Mouse (Mus musculus) hindbrain, embryonic 14.5 days (tissue): ENCODE measurements around the gene Nipsnap2. TPM values are rescaled to one million over a fixed set of nuclear protein-coding genes. Genes with fewer than 3 reads are reported as not detected.
"Not testable (repeated sequence)": the region's sequence is repeated elsewhere in the genome, so short reads cannot be mapped to it uniquely, and the experiment has no call there.

Experiments
- ATAC-seq: fragments of 200-750 bp; cut with Nextera tagmentation; 2 replicates; pipeline ENCODE4 v1.8.0; 2017; ENCODE audit warnings: moderate number of reproducible peaks, mild to moderate bottlenecking, moderate TSS enrichment, moderate library complexity; ENCODE audit not compliant: low FRiP score
- DNase-seq: peaks from one replicate; pipeline ENCODE4 v3.0.0-alpha.2; 2015; ENCODE audit warnings: low spot score
- H3K27ac ChIP-seq: fragments of 300-500 bp; sonication (generic); 2 replicates; pipeline ENCODE4 v1.5.1; 2014; ENCODE audit warnings: mild to moderate bottlenecking, moderate library complexity
- H3K27me3 ChIP-seq: fragments of 300-500 bp; sonication (generic); 2 replicates; pipeline ENCODE4 v1.6.1; 2014; ENCODE audit warnings: mild to moderate bottlenecking, low read length, mixed read lengths; ENCODE audit not compliant: control insufficient read depth, insufficient read depth
- H3K36me3 ChIP-seq: fragments of 300-500 bp; sonication (generic); replicated peaks from 2 replicates; pipeline ENCODE4 v1.6.1; 2014; ENCODE audit not compliant: control insufficient read depth, insufficient read depth
- H3K4me1 ChIP-seq: fragments of 300-500 bp; sonication (generic); replicated peaks from 2 replicates; pipeline ENCODE4 v1.6.1; 2014; ENCODE audit warnings: antibody characterized with exemption, low read length, mixed read lengths; ENCODE audit not compliant: control insufficient read depth, insufficient read depth
- H3K4me2 ChIP-seq: fragments of 300-500 bp; sonication (generic); replicated peaks from 2 replicates; pipeline ENCODE4 v1.6.1; 2014; ENCODE audit warnings: mild to moderate bottlenecking, moderate library complexity
- H3K4me3 ChIP-seq: fragments of 300-500 bp; sonication (generic); replicated peaks from 2 replicates; pipeline ENCODE4 v1.5.1; 2014; ENCODE audit warnings: mild to moderate bottlenecking, low read length
- H3K9ac ChIP-seq: fragments of 300-500 bp; sonication (generic); 2 replicates; pipeline ENCODE4 v1.6.1; 2014
- H3K9me3 ChIP-seq: fragments of 300-500 bp; sonication (generic); 2 replicates; pipeline ENCODE4 v1.6.1; 2016; ENCODE audit warnings: low read length; ENCODE audit not compliant: control insufficient read depth
- whole genome bisulfite sequencing: fragments of 180-500 bp; shearing (Covaris S2); extraction: QIAGEN DNeasy Blood & Tissue Kit; methylation state at CpG from one replicate; pipeline ENCODE4 v1.1.7; 2014; 5-methylcytosine and 5-hydroxymethylcytosine counted together
- polyA plus RNA-seq: library from polyadenylated mRNA; unstranded; fragments of >200 nt; fragmentation: Nextera tagmentation; extraction: Ambion mirVana; gene quantifications from 2 replicates; pipeline ENCODE4 v1.2.1, GENCODE M21; 2014

Nipsnap2 gene
- polyA plus RNA-seq, 1 experiment from 2014 or later, result 89.1 TPM

GRCm38 (mm10) chr5:129790591-129790990, 65.7 kb downstream of the Nipsnap2 start:
- not testable (repeated sequence) for H3K27me3 ChIP-seq, H3K4me3 ChIP-seq, H3K4me2 ChIP-seq, ATAC-seq, DNase-seq, H3K27ac ChIP-seq, H3K9ac ChIP-seq, H3K9me3 ChIP-seq
- Histone ChIP-seq H3K36me3 (peaks cover 60% of the 10 kb centered on the region), H3K4me1 (peaks cover 14% of the 10 kb centered on the region)
- 97% methylated on average over 7 of the region's 8 CpGs for WGBS

Other genes starting within 250 kb of the Nipsnap2 start
- gene Sfswap, start 223.8 kb upstream of the Nipsnap2 start, polyA plus RNA-seq, result 52.4 and 58.3 TPM in 2 replicates
- gene Mmp17, start 140.9 kb upstream of the Nipsnap2 start, polyA plus RNA-seq, result 7.3 and 11.8 TPM in 2 replicates
- 6.6 and 6.8 TPM in 2 replicates for gene Zfp11, start 55.0 kb upstream of the Nipsnap2 start, polyA plus RNA-seq
- gene Sept14, start 16.6 kb upstream of the Nipsnap2 start, polyA plus RNA-seq, result not detected in 2 replicates
- gene Mrps17, start 9.6 kb upstream of the Nipsnap2 start, polyA plus RNA-seq, result 169 and 184 TPM in 2 replicates
- 31.3 and 33.6 TPM in 2 replicates for gene Psph, start 62.4 kb downstream of the Nipsnap2 start, polyA plus RNA-seq
- 28.5 and 29.1 TPM in 2 replicates for gene Sumf2, start 121.9 kb downstream of the Nipsnap2 start, polyA plus RNA-seq
- gene Chchd2, start 162.4 kb downstream of the Nipsnap2 start, polyA plus RNA-seq, result 704 and 793 TPM in 2 replicates
- 16.4 and 17.0 TPM in 2 replicates for gene Zbed5, start 170.7 kb downstream of the Nipsnap2 start, polyA plus RNA-seq
- 0.13 and 0.72 TPM in 2 replicates for gene Phkg1, start 173.5 kb downstream of the Nipsnap2 start, polyA plus RNA-seq
- 3.4 and 3.8 TPM in 2 replicates for gene Nupr1l, start 183.5 kb downstream of the Nipsnap2 start, polyA plus RNA-seq
- 32.4 and 37.6 TPM in 2 replicates for gene Vkorc1l1, start 216.9 kb downstream of the Nipsnap2 start, polyA plus RNA-seq